Mouse (Mus musculus) kidney, postnatal 36 days (tissue): ENCODE results near the gene Map3k20.

Source experiments
- DNase-seq, 2 experiments: peaks; one replicate each; pipeline ENCODE4 v3.0.0; 2021 to 2022; ENCODE audit warnings: mixed read lengths in 2 of 2

Gene Map3k20

DNA sequence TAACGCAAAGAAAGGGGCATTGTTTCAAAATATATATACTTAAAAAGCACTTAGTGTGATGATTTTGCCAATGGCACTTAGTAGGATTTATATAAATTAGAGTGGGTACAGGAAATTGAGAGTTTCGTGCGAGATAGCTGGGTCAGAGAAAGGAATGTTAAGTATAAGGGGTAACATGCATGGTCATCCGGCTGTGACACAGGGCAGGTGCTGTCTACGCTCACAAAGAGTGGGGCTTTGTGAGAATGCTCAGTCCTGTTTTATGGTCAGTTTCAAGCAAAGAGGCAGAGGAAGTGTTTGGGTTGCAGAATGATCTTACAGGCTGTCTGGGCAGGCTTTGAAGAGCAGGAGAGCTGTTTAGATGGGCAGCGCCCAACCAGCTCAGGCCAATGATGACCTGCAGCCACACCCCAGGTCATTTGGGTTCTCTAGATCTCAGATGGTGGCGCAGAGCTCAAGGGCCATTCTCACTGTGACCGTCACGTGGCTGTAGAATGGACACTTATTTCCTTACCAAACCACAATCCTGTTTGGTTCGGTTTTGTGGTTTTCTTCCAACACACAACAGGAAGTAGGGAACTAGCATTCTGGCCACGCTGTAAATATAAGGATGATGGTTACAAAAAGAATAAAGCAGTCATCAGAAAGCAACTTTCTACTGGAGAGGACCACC is 37.4 kb downstream of the Map3k20 start:
- DNase-seq = no peak

DNA sequence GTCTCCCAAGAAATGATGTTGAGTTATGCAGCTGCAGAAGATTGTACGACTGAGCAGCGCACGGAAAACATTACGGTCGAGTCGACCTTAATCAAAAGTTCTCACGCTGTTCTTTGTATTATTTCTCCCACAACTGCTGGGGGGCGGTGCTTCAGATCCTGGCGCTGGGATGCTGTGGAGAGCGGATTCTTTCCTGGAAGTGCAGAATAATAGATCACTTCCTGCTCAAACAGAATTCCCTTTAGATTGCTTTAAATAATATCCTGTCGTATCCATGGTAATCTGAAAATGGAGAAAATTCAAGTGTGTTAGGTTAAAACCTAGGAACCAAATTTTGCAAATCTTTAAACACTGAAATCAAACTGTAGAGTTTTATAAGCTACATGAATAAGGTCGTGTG is 39.0 kb downstream of the Map3k20 start:
- DNase-seq = no peak

DNA sequence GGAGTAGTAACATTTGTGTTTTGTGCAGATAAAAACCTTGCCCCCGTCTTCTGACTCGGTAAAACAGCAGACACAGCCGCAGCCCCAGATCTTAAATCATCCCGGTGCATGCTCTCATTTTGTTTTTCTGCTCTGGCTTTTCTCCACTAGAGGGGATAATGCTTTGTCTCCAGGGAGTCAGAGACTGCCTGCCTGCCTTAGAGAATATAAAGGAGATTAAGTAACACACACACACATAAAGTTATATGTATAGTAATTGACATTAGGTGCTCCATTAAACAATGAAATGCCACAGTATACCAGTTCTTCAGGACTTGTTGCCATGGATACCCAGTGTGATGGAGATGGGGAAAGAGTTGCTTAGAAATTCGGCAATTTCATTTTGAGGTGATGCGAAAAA is 41.1 kb downstream of the Map3k20 start:
- no peak for DNase-seq

DNA sequence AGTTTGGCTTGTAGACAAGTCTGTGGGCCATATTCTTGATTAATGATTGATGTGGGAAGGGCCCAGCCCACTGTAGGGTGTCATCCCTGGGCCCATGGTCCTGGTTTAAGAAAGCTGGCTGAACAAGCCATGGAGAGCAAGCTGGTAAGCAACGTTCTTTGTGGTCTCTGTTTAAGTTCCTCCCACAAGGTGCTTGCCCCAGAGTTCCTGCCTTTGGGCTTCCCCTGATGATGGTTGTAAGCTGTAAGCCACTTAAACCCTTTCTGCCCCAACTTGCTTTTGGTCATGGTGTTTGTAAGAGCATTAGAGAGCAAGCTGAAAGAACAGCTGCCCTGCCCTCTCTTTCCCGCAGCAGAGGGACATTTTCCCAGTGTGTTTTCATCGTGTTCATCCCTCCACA is 43.0 kb downstream of the Map3k20 start:
- DNase-seq = no peak

GRCm38 (mm10) chr2:72330955-72331481 is 45.6 kb downstream of the Map3k20 start:
- DNase-seq = no peak

- no peak for DNase-seq
Measured at GRCm38 (mm10) chr2:72332067-72332466, 46.6 kb downstream of the Map3k20 start.

DNA sequence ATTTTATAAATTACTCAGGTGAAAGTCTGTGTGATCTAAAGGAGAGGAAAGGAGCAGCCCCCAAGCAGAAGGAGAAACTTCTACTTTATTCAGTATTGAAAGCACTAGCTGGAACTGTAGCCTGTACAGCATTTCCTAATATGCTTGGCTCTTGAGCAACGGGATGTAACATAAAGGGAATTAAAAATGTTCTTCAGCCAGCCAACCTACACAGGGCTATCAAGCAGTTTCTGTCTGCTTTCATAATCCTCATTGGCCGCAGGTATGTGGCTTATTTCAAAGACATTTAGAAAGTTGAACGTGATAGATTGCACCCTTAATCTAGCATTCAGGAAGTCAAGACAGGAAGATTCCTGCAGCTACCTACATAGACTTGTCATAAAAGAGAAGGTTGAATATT is 47.8 kb downstream of the Map3k20 start:
- no peak for DNase-seq

- DNase-seq = no peak
Measured at GRCm38 (mm10) chr2:72336840-72337239, 51.4 kb downstream of the Map3k20 start.

GRCm38 (mm10) chr2:72345281-72345680 is 59.8 kb downstream of the Map3k20 start:
- DNase-seq = no peak

DNA sequence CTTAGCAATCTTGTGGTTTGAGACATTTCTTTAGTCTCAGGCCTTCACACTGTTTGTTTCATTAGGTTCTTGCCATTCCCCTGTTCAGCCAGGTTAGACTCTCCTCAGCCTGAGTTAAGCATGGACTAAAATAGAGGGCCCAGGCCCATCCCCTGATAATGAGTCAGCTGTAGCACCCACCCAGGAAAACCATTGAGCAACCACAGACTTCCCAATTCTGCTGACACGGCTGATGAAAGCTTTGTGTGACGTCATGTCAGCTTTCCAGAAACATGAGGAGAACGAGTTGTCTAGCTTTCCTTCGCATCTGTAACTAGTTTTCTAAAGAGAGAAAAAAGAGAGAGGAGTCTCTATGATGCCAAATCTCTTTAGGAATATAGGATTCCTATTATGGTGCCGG is 65.9 kb downstream of the Map3k20 start:
- no peak for DNase-seq

DNA sequence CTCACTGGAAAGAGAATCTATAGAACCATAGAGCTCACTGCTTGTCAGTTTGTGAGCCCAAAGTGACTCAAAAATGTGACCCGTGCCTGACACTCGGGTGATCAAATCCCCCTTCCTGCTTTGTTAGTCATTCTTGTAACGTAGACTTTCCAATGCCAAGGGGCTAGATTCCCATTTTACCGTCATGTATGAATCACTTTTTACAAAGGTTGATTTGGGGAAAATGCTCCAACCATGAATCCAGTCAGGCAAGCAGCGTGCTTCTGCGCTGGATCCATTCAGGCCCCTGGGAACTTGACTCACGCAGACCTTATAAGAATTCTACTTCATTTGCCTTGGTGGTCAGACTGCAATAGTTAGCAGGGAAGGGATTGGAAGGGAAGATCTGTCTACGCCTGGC is 66.3 kb downstream of the Map3k20 start:
- DNase-seq = no peak

- DNase-seq = no peak
Measured at GRCm38 (mm10) chr2:72352756-72353155, 67.3 kb downstream of the Map3k20 start.

- DNase-seq = peak in 1 of 2 experiments; percentile 41
Measured at GRCm38 (mm10) chr2:72356471-72356870, 71.0 kb downstream of the Map3k20 start.

GRCm38 (mm10) chr2:72361572-72361971 is 76.1 kb downstream of the Map3k20 start:
- no peak for DNase-seq

DNA sequence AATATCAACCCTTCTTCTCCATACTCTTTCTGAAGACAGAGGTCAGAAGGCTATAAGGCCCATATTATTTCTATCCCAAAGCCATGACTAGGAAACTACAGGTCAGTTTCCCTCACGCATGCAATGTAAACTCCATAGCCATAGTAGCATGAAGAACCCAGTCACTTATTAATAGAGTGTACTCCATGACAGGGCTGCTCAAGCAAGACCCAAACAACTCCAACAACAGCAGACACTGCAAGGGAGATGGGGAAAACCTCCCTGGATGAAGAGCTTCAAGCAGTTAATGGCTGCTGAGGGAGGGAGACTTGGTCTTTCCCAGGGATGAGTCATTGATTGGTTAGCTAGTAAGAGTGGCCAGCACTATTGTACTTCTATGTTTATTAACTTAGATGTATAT is 78.0 kb downstream of the Map3k20 start:
- no peak for DNase-seq

DNA sequence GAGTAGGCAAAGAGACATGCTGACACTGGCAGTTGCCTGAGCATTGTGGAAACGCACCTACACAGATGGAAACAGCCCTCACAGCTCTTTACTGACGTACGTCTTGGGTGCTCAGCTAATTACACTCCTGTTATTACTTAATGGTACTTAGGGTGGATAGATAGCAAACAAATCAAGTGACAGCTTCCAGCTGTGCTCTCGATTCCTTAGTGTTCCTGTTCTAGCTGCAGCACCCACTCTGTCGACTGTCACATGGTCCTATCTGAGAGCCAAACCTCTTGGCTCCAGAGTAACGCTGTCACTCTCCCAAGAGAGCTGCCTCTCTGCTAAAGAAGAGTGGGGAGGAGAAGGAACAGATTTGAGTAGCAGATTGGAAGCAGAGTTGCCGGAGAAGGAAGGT is 80.5 kb downstream of the Map3k20 start:
- peak; percentile 29 to 40 for DNase-seq

DNA sequence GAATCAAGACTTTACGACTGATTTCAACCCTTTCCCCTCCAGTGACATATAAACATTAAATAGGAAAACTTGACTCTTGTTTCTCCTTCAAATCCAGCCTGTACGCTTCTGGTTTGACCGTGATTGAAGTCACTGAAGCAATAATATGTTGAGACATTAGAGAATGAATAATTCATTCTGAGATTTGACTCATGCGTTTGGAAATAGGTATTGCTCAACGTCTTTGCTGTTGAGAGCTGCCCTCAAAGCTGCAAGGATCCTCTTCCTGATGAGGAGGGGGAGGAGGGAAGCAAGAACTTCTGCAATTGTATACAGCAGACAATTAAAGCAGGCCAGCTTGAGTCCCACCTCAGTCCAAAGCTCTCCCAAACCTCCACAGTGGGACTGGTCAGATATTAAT is 81.1 kb downstream of the Map3k20 start:
- DNase-seq = no peak

DNA sequence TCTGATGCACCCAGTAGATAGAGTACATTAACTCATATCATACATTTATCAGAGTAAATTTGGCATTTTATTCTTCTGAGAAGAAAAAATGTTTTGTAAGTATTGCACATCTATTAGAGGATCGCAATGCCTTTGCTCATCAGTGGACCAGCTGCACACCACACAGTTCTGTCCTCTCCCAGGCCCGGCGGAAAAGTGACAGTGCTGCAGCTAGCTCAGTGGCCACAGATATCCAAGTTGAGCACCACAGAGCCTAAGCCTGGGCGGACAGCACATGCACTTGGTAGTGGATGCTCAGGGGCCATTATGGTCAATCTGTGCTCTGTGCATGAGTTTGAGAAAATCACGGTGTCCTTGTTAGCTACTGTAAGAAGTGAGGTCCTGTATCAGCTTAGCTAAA is 82.4 kb downstream of the Map3k20 start:
- DNase-seq = no peak

- DNase-seq = peak in 1 of 2 experiments; percentile 10
Measured at GRCm38 (mm10) chr2:72369140-72369600, 83.7 kb downstream of the Map3k20 start.

DNA sequence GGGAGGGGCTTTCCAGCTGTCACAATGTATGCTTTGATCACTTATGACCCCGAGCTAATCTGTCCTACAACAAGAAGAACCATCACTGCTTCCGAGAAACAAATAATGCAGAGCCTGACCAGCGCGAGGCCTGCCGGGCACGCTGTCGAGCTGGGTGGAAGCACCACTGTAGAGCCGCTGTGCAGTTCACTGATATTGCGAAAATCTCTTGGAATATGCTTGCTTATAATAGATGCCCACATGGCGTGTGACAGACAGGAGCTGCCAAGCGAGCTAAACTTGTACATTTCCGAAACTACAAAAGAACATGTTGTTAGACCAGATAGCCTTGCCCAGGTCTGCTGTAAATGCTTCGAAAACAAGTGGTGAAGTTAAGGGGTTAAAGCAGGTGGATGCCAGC is 86.7 kb downstream of the Map3k20 start:
- no peak for DNase-seq

DNA sequence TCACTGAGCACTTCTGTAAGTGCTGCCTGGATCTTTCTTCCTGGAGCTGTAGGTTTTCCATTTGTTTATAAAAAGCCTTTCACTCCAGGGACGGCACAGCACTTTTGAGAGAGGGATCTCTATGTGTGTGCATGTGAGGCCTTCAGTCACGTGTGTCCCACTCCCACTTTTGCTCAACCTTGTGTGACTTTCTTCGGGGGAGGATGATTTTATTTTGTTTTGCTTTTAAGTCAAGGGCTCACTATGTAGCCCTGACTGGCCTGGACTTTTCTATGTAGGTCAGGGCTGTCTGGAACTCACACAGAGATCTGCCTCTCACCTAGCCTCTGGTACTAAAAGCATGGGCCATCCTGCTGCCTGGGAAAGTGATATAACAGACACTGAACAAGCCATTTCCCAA is 88.6 kb downstream of the Map3k20 start:
- no peak for DNase-seq

DNA sequence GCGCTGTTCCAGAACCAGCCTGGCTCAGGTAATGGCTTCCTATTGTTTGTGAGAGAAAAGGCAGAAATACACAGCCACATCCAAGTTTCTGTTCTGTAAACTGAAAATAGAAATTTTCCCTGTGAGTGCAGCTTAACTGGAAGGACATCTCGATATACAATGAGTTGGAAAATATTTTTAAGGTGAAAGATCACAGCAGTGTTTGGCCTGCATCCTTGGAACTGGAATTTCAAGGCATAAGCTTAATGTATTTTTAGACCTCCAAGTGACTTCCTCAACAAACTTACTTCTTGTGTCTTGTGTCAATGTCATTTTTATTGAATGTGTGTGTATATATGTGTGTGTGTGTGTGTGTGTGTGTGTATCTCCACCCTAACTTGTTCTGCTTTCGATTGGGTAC is 90.4 kb downstream of the Map3k20 start:
- no peak for DNase-seq

GRCm38 (mm10) chr2:72376946-72377345 is 91.5 kb downstream of the Map3k20 start:
- no peak for DNase-seq

- no peak for DNase-seq
Measured at GRCm38 (mm10) chr2:72379425-72379824, 94.0 kb downstream of the Map3k20 start.

- DNase-seq = no peak
Measured at GRCm38 (mm10) chr2:72382662-72383061, 97.2 kb downstream of the Map3k20 start.
